Mouse (Mus musculus) natural killer cell, adult 2 months (primary cell): ENCODE results near the gene Slc25a38.

ENCODE experiments used
- DNase-seq, 2 experiments: peaks; one replicate each; pipeline ENCODE4 v3.0.0; 2022; ENCODE audit warnings: low spot score in 2 of 2

Gene Slc25a38

GRCm38 (mm10) chr9:120140652-120141051 is 30.5 kb downstream of the Slc25a38 start:
- DNase-seq: peak; percentile 39 to 64

GRCm38 (mm10) chr9:120144474-120144873 is 34.3 kb downstream of the Slc25a38 start:
- DNase-seq: no peak

GRCm38 (mm10) chr9:120149222-120149828 is 39.2 kb downstream of the Slc25a38 start, which contains the start of gene Mobp:
TSS of gene Mobp (plus strand) at chr9:120149707.
- no peak for DNase-seq

- no peak for DNase-seq
These were observed 41.0 kb downstream of the Slc25a38 start for GRCm38 (mm10) chr9:120151152-120151551.

- no peak for DNase-seq
These were observed 41.8 kb downstream of the Slc25a38 start for GRCm38 (mm10) chr9:120151906-120152399.

GRCm38 (mm10) chr9:120158047-120158446 is 47.9 kb downstream of the Slc25a38 start:
- no peak for DNase-seq

GRCm38 (mm10) chr9:120163862-120164261 is 53.7 kb downstream of the Slc25a38 start:
- no peak for DNase-seq

- no peak for DNase-seq
These were observed 57.7 kb downstream of the Slc25a38 start for GRCm38 (mm10) chr9:120167826-120168225.

- peak in 1 of 2 experiments; percentile 21 for DNase-seq
These were observed 61.1 kb downstream of the Slc25a38 start for GRCm38 (mm10) chr9:120171295-120171694.
